Mouse (Mus musculus) right cerebral cortex, postnatal 4 days (tissue): Measurements from ENCODE around the gene Tent5b.
"Not testable (repeated sequence)": the region's sequence is repeated elsewhere in the genome, so short reads cannot be mapped to it uniquely, and the experiment has no call there.

ENCODE experiments used
- DNase-seq: peaks from one replicate; pipeline ENCODE4 v3.0.0-alpha.2; 2022

Gene Tent5b

GRCm38 (mm10) chr4:133504300-133504699 lies 24.4 kb downstream of the Tent5b start:
- no peak for DNase-seq

- DNase-seq: no peak
These were observed 25.0 kb downstream of the Tent5b start for GRCm38 (mm10) chr4:133504755-133505485.

GRCm38 (mm10) chr4:133506573-133506972 lies 26.6 kb downstream of the Tent5b start:
- DNase-seq: no peak

GRCm38 (mm10) chr4:133508990-133509389 lies 29.1 kb downstream of the Tent5b start:
- DNase-seq: peak; percentile 55

- no peak for DNase-seq
These were observed 31.1 kb downstream of the Tent5b start for GRCm38 (mm10) chr4:133511050-133511449.

- not testable (repeated sequence) for DNase-seq
These were observed 32.6 kb downstream of the Tent5b start for GRCm38 (mm10) chr4:133512511-133512910.

- DNase-seq: peak; percentile 73
These were observed 33.0 kb downstream of the Tent5b start for GRCm38 (mm10) chr4:133512972-133513371.

GRCm38 (mm10) chr4:133518601-133519368 lies 38.9 kb downstream of the Tent5b start, which contains the start of gene Kdf1:
Kdf1 (plus strand) TSS chr4:133518963.
- no peak for DNase-seq

GRCm38 (mm10) chr4:133519369-133519665 lies 39.4 kb downstream of the Tent5b start:
- no peak for DNase-seq

GRCm38 (mm10) chr4:133521502-133521901 lies 41.6 kb downstream of the Tent5b start:
- no peak for DNase-seq

- DNase-seq: no peak
These were observed 47.9 kb downstream of the Tent5b start for GRCm38 (mm10) chr4:133527788-133528187.

GRCm38 (mm10) chr4:133532777-133533176 lies 52.8 kb downstream of the Tent5b start:
- no peak for DNase-seq

- no peak for DNase-seq
These were observed 56.1 kb downstream of the Tent5b start for GRCm38 (mm10) chr4:133536081-133536480.

- DNase-seq: no peak
These were observed 56.7 kb downstream of the Tent5b start for GRCm38 (mm10) chr4:133536652-133537051.
